In genomic region chr15:80626472-80626871, GRCm38 (mm10) we compare ENCODE assay signal across 31 mouse cellular contexts. TPM values are rescaled to one million over a fixed set of nuclear protein-coding genes. Genes with fewer than 3 reads are reported as not detected.
DNase-seq lines count a peak whose midpoint lies in the region; ATAC-seq lines count a peak whose summit lies in the region.
"Had no signal": no experiment of that assay in that cellular context is flagged by ENCODE, and none has a peak within 500 bp of the region (broad histone marks: within the 10 kb centered on the region; RNA-seq: fewer than 3 reads in every experiment).

No protein-coding gene starts in this region.

- peaks cover 26% of the 10 kb centered on the region for H3K27me3 ChIP-seq in liver, embryonic 13.5 days
- H3K27me3 ChIP-seq in liver, embryonic 11.5 days (replicated peaks; ENCODE audit: control insufficient read depth, insufficient read depth, low read length), result peaks cover 4% of the 10 kb centered on the region; the same call in 1 of the 2 replicates
- H3K27me3 ChIP-seq: CH12.LX; embryonic facial prominence, embryonic 15.5 days; hindbrain, embryonic 12.5 days; intestine, embryonic 15.5 days; limb, embryonic 15.5 days; midbrain, embryonic 12.5 days; neural tube, embryonic 12.5 days had no signal

- no peak for DNase-seq in liver, embryonic 13.5 days
- DNase-seq in liver, embryonic 11.5 days (ENCODE audit: low spot score), result no peak
- peak; percentile 38 for DNase-seq in T-cell, adult 2 months (ENCODE audit: low spot score)
- no peak for DNase-seq in layer of hippocampus, postnatal 36 days
- no peak for DNase-seq in adrenal gland, postnatal 14 days
- DNase-seq: cerebellum, adult 2 months; cerebellum, postnatal 14 days; gastrocnemius, postnatal 25 days; heart, postnatal 36 days; kidney, adult 2 months; kidney, postnatal 36 days; lung, embryonic 14.5 days; lung, postnatal 14 days; right cerebral cortex, adult 18-20 months; right cerebral cortex, postnatal 4 days; thymus, postnatal 4 days had no signal

- no peaks in the 10 kb centered on the region for H3K9me3 ChIP-seq in liver, embryonic 13.5 days (replicated peaks)
- H3K9me3 ChIP-seq in liver, embryonic 11.5 days (ENCODE audit: control insufficient read depth, low read length), result no peaks in the 10 kb centered on the region
- H3K9me3 ChIP-seq: embryonic facial prominence, embryonic 10.5 days; embryonic facial prominence, embryonic 15.5 days; G1E; hindbrain, embryonic 12.5 days; intestine, embryonic 15.5 days; limb, embryonic 10.5 days; limb, embryonic 15.5 days; neural tube, embryonic 12.5 days had no signal

- 0 out of 2 replicates have a peak overlapping the region, but pooled peaks have one; percentile 4 for H3K9ac ChIP-seq in liver, embryonic 13.5 days
- no peak overlapping the region for H3K9ac ChIP-seq in liver, embryonic 11.5 days (ENCODE audit: low read depth, low read length)
- H3K9ac ChIP-seq: embryonic facial prominence, embryonic 15.5 days; hindbrain, embryonic 12.5 days; intestine, embryonic 15.5 days; limb, embryonic 15.5 days; lung, embryonic 14.5 days; midbrain, embryonic 12.5 days; neural tube, embryonic 12.5 days had no signal

- no peak for ATAC-seq in liver, embryonic 13.5 days (ENCODE audit: low read depth)
- ATAC-seq in liver, embryonic 11.5 days (replicated peaks; ENCODE audit: low FRiP score), result no peak
- peak; percentile 36; the same call in 1 of the 2 replicates for ATAC-seq in megakaryocyte, adult 5-6 weeks (ENCODE audit: poor library complexity, severe bottlenecking)
- ATAC-seq: forebrain, embryonic 14.5 days; hindbrain, postnatal 0 days; intestine, embryonic 15.5 days had no signal

- H3K4me1 ChIP-seq in liver, embryonic 13.5 days (replicated peaks), result peaks cover 66% of the 10 kb centered on the region
- H3K4me1 ChIP-seq in liver, embryonic 11.5 days (replicated peaks; ENCODE audit: control insufficient read depth, insufficient read depth, low read length), result peaks cover 23% of the 10 kb centered on the region
- H3K4me1 ChIP-seq: embryonic facial prominence, embryonic 15.5 days; intestine, embryonic 15.5 days had no signal

- H3K27ac ChIP-seq in liver, embryonic 13.5 days, result 0 out of 2 replicates have a peak overlapping the region, but pooled peaks have one; percentile 8
- no peak overlapping the region for H3K27ac ChIP-seq in liver, embryonic 11.5 days (ENCODE audit: low read depth, low read length)
- H3K27ac ChIP-seq: embryonic facial prominence, embryonic 10.5 days; embryonic facial prominence, embryonic 15.5 days; hindbrain, embryonic 12.5 days; hindbrain, postnatal 0 days; intestine, embryonic 15.5 days; layer of hippocampus, adult 2 months; limb, embryonic 10.5 days; limb, embryonic 15.5 days; midbrain, embryonic 12.5 days; neural tube, embryonic 12.5 days had no signal

- H3K36me3 ChIP-seq in liver, embryonic 13.5 days, result no peaks in the 10 kb centered on the region; the same call in 1 of the 2 replicates
- no peaks in the 10 kb centered on the region for H3K36me3 ChIP-seq in liver, embryonic 11.5 days (ENCODE audit: control insufficient read depth, insufficient read depth, low read length)
- H3K36me3 ChIP-seq: embryonic facial prominence, embryonic 10.5 days; embryonic facial prominence, embryonic 15.5 days; G1E; hindbrain, embryonic 12.5 days; intestine, embryonic 15.5 days; limb, embryonic 10.5 days; limb, embryonic 15.5 days; midbrain, embryonic 12.5 days; neural tube, embryonic 12.5 days had no signal

- peak overlapping the region; percentile 66 for H3K4me3 ChIP-seq in liver, embryonic 13.5 days (replicated peaks)
- H3K4me3 ChIP-seq in liver, embryonic 11.5 days (ENCODE audit: low read depth, low read length), result no peak overlapping the region
- H3K4me3 ChIP-seq: embryonic facial prominence, embryonic 10.5 days; embryonic facial prominence, embryonic 15.5 days; hindbrain, embryonic 12.5 days; intestine, embryonic 15.5 days; layer of hippocampus, adult 2 months; limb, embryonic 10.5 days; limb, embryonic 15.5 days; midbrain, embryonic 12.5 days; myocyte; neural tube, embryonic 12.5 days had no signal

- WGBS in liver, embryonic 13.5 days (ENCODE audit: insufficient replicate concordance), result 53% methylated on average over 6 of the region's 6 CpGs
- 49% methylated on average over 6 of the region's 6 CpGs for WGBS in liver, embryonic 11.5 days

- peak overlapping the region; percentile 73 for H3K4me2 ChIP-seq in liver, embryonic 13.5 days
- H3K4me2 ChIP-seq in liver, embryonic 11.5 days, result no peak overlapping the region; the same call in 1 of the 2 replicates
- H3K4me2 ChIP-seq: embryonic facial prominence, embryonic 15.5 days; hindbrain, embryonic 12.5 days; intestine, embryonic 15.5 days; limb, embryonic 15.5 days; lung, embryonic 14.5 days; midbrain, embryonic 12.5 days; neural tube, embryonic 12.5 days had no signal

RNA-seq across cellular contexts. Expression of gene Fam83f, which starts 45.2 kb away (rescaled TPM):
- polyA plus RNA-seq in liver, embryonic 13.5 days (2015; fragmentation: Nextera tagmentation; extraction: Ambion mirVana), result 0.73 and 0.83 TPM in 2 replicates
- 0.34 and 0.61 TPM in 2 replicates for polyA plus RNA-seq in liver, embryonic 11.5 days (2014; fragmentation: Nextera tagmentation; extraction: Ambion mirVana)
- total RNA-seq in megakaryocyte, adult 5-6 weeks (2015), result 1.0 and 1.5 TPM in 2 replicates
- total RNA-seq in megakaryocyte, adult 5-6 weeks (2017), result 1.7 and 2.6 TPM in 2 replicates
- not detected for total RNA-seq in layer of hippocampus, postnatal 36 days (2021)
- total RNA-seq in adrenal gland, postnatal 14 days (2021), result 0.79 and 0.96 TPM in 2 replicates
- polyA plus RNA-seq: forebrain, embryonic 14.5 days; G1E; myocyte had no signal

RNA-seq across cellular contexts. Expression of gene Grap2, which starts 54.1 kb away (rescaled TPM):
- 31.6 and 33.2 TPM in 2 replicates for polyA plus RNA-seq in liver, embryonic 13.5 days (2015; fragmentation: Nextera tagmentation; extraction: Ambion mirVana)
- 15.7 and 19.1 TPM in 2 replicates for polyA plus RNA-seq in liver, embryonic 11.5 days (2014; fragmentation: Nextera tagmentation; extraction: Ambion mirVana)
- 3.6 and 4.3 TPM in 2 replicates for total RNA-seq in megakaryocyte, adult 5-6 weeks (2015)
- 7.3 and 7.4 TPM in 2 replicates for total RNA-seq in megakaryocyte, adult 5-6 weeks (2017)
- total RNA-seq in layer of hippocampus, postnatal 36 days (2021), result under 1 TPM; 0.07 to 0.08 TPM
- total RNA-seq in adrenal gland, postnatal 14 days (2021), result 3.0 and 14.8 TPM in 2 replicates
- polyA plus RNA-seq: myocyte had no signal
